Mouse (Mus musculus) limb, embryonic 14.5 days (tissue): Measurements from ENCODE around the gene Enthd1. TPM values are rescaled to one million over a fixed set of nuclear protein-coding genes. Genes with fewer than 3 reads are reported as not detected.

ENCODE experiments used
- ATAC-seq: fragments of 200-750 bp; cut with Nextera tagmentation; 2 replicates; pipeline ENCODE4 v1.8.0; 2017; ENCODE audit warnings: low read depth, moderate number of reproducible peaks, moderate TSS enrichment; ENCODE audit not compliant: low FRiP score
- DNase-seq: peaks from one replicate; pipeline ENCODE4 v3.0.0-alpha.2; 2015; ENCODE audit warnings: low spot score
- H3K27ac ChIP-seq: fragments of 300-500 bp; sonication (generic); replicated peaks from 2 replicates; pipeline ENCODE4 v1.5.1; 2014; ENCODE audit warnings: low read depth, mild to moderate bottlenecking, low read length, moderate library complexity, mixed read lengths
- H3K27me3 ChIP-seq: fragments of 300-500 bp; sonication (generic); 2 replicates; pipeline ENCODE4 v1.6.1; 2014; ENCODE audit warnings: low read length, mixed read lengths; ENCODE audit not compliant: control insufficient read depth, insufficient read depth
- H3K36me3 ChIP-seq: fragments of 300-500 bp; sonication (generic); 2 replicates; pipeline ENCODE4 v1.6.1; 2014; ENCODE audit warnings: mild to moderate bottlenecking, low read length, moderate library complexity, mixed read lengths; ENCODE audit not compliant: control insufficient read depth, insufficient read depth
- H3K4me1 ChIP-seq: fragments of 300-500 bp; sonication (generic); 2 replicates; pipeline ENCODE4 v1.6.1; 2014; ENCODE audit warnings: antibody characterized with exemption, low read length, mixed read lengths; ENCODE audit not compliant: control insufficient read depth, insufficient read depth
- H3K4me2 ChIP-seq: fragments of 300-500 bp; sonication (generic); replicated peaks from 2 replicates; pipeline ENCODE4 v1.6.1; 2014; ENCODE audit warnings: low read depth, mild to moderate bottlenecking, low read length, moderate library complexity; ENCODE audit not compliant: severe bottlenecking
- H3K4me3 ChIP-seq: fragments of 300-500 bp; sonication (generic); replicated peaks from 2 replicates; pipeline ENCODE4 v1.5.1; 2014; ENCODE audit warnings: low read length
- H3K9ac ChIP-seq: fragments of 300-500 bp; sonication (generic); 2 replicates; pipeline ENCODE4 v1.6.1; 2014; ENCODE audit warnings: mild to moderate bottlenecking, low read depth, low read length, moderate library complexity; ENCODE audit not compliant: severe bottlenecking
- H3K9me3 ChIP-seq: fragments of 300-500 bp; sonication (generic); 2 replicates; pipeline ENCODE4 v1.6.1; 2016; ENCODE audit warnings: low read length; ENCODE audit not compliant: control insufficient read depth
- POLR2A ChIP-seq: fragments of 200-500 bp; IDR thresholded peaks from 2 replicates; pipeline ENCODE4 v1.8.0; 2012; ENCODE audit warnings: inconsistent platforms, mild to moderate bottlenecking, moderate library complexity, borderline replicate concordance; ENCODE audit not compliant: insufficient read depth, insufficient read length; ENCODE audit errors: extremely low read depth
- WGBS: fragments of 180-500 bp; shearing (Covaris S2); extraction: QIAGEN DNeasy Blood & Tissue Kit; methylation state at CpG from one replicate; pipeline ENCODE4 v1.1.7; 2014; 5-methylcytosine and 5-hydroxymethylcytosine counted together
- polyA plus RNA-seq, 2 experiments: library from polyadenylated mRNA; depleted of rRNA in 1 of 2; stranded (reverse) in 1 of 2; unstranded in 1 of 2; fragments of >200 nt; fragmentation: Nextera tagmentation in 1 of 2; extraction: Ambion mirVana in 1 of 2; gene quantifications; 2 replicates each; pipeline versions ENCODE4 v1.2.1 to v1.2.3; 2012 to 2014

The Enthd1 gene
- polyA plus RNA-seq, 2 experiments = 0.04 TPM; not detected in 1

DNA sequence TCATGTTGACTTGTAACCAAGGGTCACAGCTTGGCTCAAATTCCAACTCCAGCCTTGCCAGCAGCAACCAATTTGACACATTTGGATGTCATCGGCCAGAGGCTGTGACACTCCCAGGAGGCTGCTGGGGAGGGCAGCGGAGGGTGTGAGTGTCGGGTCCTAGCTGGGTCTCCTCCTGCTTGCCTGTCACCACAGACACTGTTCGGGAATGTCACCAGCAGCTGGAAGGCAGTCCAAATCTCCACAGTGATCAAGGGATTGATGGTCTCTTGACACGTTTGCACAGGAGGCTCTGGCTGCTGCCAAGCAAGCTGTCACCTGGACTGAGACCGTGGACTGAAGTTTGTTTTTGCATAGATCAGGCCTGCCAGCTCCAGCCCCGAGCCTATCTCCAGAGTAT lies 154.3 kb downstream of the Enthd1 start:
- no peaks in the 10 kb centered on the region for H3K27me3 ChIP-seq
- no peak overlapping the region for H3K27ac ChIP-seq
- no peak overlapping the region for H3K4me2 ChIP-seq
- DNase-seq = no peak
- no peaks in the 10 kb centered on the region for H3K9me3 ChIP-seq
- H3K36me3 ChIP-seq = no peaks in the 10 kb centered on the region
- no peak for TF ChIP-seq POLR2A
- ATAC-seq = no peak
- no peak overlapping the region for H3K4me3 ChIP-seq
- WGBS = 61% methylated on average over 7 of the region's 7 CpGs
- H3K4me1 ChIP-seq = no peaks in the 10 kb centered on the region
- H3K9ac ChIP-seq = no peak overlapping the region

- Histone ChIP-seq H3K4me3 (no peak overlapping the region), H3K9me3 (no peaks in the 10 kb centered on the region), H3K36me3 (no peaks in the 10 kb centered on the region), H3K9ac (0 out of 2 replicates have a peak overlapping the region, but pooled peaks have one; percentile 21), H3K27me3 (no peaks in the 10 kb centered on the region), H3K27ac (no peak overlapping the region), H3K4me1 (no peaks in the 10 kb centered on the region), H3K4me2 (no peak overlapping the region)
- no peak for TF ChIP-seq POLR2A
- ATAC-seq (no peak), DNase-seq (peak; percentile 11)
- WGBS = 24% methylated on average over 1 of the region's 1 CpGs
Observed at GRCm38 (mm10) chr15:80407873-80408272, 157.1 kb downstream of the Enthd1 start.

Other genes starting within 250 kb of the Enthd1 start
- gene Grap2, start 7.4 kb upstream of the Enthd1 start, polyA plus RNA-seq (2012; rRNA removed) = 0.36 and 0.90 TPM in 2 replicates
- 0.15 and 1.2 TPM in 2 replicates for gene Grap2, start 7.4 kb upstream of the Enthd1 start, polyA plus RNA-seq (2014; fragmentation: Nextera tagmentation; extraction: Ambion mirVana)
- gene Fam83f, start 106.7 kb upstream of the Enthd1 start, polyA plus RNA-seq (2012; rRNA removed) = 1.6 and 1.7 TPM in 2 replicates
- 2.6 and 3.7 TPM in 2 replicates for gene Fam83f, start 106.7 kb upstream of the Enthd1 start, polyA plus RNA-seq (2014; fragmentation: Nextera tagmentation; extraction: Ambion mirVana)
- gene Tnrc6b, start 146.2 kb upstream of the Enthd1 start, polyA plus RNA-seq (2012; rRNA removed) = 12.5 and 14.0 TPM in 2 replicates
- gene Tnrc6b, start 146.2 kb upstream of the Enthd1 start, polyA plus RNA-seq (2014; fragmentation: Nextera tagmentation; extraction: Ambion mirVana) = 15.8 and 19.4 TPM in 2 replicates